Mouse (Mus musculus) erythroblast, adult 5-6 weeks (primary cell): ENCODE data around the gene Prdx2. TPM values are rescaled to one million over a fixed set of nuclear protein-coding genes. Genes with fewer than 3 reads are reported as not detected.

ENCODE experiments used
- ATAC-seq: replicated peaks from 2 replicates; pipeline ENCODE4 v1.8.0; 2016; ENCODE audit warnings: moderate number of reproducible peaks, mild to moderate bottlenecking, moderate TSS enrichment, inconsistent platforms; ENCODE audit not compliant: poor library complexity, low FRiP score, severe bottlenecking
- total RNA-seq, 2 experiments: library from RNA; stranded (forward) in 1 of 2; stranded (reverse) in 1 of 2; fragments of 150-400 nt in 1 of 2; fragments of 200-764, 138-1000 nt in 1 of 2; gene quantifications; 2 replicates each; pipeline versions ENCODE4 v1.2.3 to v1.2.4; 2015 to 2017; ENCODE audit warnings: low replicate concordance in 2 of 2

The Prdx2 gene
- total RNA-seq, 2 experiments from 2014 or later = 1,430 to 2,235 TPM

DNA sequence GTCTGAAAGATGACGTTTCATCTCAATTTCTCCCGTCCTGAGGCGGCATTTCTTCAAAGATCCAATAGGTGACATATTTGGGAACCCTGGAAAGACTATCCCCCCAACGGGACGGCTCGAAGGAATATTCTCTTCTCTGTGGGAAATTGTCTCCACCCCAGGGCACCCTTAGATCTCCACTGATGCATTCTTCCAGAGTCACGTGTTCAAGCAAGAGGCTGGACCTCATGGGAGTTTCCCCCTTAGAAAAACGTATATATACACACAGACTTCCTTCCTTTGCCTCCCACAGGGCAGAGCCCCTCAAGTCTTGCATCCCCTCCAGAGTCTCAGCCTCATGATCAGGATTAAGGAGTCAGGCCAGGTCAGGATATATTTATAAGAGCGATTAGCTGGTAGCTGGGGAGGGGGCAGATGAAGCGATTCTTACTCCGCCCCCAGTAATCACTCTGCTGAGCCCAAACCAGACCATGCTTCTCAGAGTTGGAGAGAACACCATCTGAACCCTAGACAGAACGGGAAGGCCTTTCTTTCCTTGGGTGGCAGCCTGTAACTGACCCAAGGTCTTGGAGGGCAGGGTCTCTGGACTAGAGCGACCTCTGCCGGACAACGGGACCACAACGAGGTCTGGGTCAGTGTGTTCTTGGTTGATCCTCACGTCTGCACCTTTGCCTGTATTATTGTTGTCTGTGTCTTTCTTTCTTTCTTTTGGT is 22.7 kb upstream of the Prdx2 start, which contains the start of gene Rtbdn:
Gene Rtbdn (plus strand): TSS at position 464 of the 713 bp plus-strand sequence.
- 0 out of 2 replicates have a peak, but pooled peaks have one; percentile 18 for ATAC-seq

DNA sequence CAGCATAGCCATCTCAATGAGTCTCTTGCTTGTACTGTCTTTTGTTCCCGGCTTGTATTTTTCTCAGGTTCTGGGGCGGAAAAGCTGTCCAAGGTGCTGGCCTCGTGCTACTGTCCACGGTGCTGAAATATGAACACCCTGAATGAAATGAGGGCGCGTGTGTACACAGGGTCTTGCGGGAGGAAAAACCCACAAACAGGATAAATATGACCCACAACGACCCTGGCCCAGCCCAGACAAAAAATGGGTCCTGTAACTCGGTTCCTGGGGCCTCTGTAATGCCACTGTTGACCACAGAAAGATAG is 22.2 kb upstream of the Prdx2 start:
- ATAC-seq = no peak

DNA sequence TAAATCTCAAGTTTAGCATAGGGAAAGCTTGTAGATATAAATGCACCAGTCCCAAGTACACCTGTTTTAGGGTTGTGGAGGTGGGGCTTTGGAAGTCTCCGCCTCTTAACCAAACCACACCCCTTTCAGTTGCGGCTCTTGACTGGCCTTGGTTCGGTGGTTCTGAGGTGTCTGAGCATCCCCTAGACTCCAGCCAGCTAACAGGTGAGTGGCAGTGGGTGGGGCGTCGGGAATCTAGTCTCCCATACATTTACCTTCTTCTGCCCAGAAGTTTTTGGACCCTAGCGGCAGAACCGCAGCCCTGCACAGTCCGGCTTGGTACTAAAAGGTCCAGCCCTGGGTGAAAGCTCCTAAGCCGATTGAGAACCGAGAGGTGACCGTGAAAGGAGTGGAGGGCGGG is 19.6 kb upstream of the Prdx2 start:
- ATAC-seq = no peak

DNA sequence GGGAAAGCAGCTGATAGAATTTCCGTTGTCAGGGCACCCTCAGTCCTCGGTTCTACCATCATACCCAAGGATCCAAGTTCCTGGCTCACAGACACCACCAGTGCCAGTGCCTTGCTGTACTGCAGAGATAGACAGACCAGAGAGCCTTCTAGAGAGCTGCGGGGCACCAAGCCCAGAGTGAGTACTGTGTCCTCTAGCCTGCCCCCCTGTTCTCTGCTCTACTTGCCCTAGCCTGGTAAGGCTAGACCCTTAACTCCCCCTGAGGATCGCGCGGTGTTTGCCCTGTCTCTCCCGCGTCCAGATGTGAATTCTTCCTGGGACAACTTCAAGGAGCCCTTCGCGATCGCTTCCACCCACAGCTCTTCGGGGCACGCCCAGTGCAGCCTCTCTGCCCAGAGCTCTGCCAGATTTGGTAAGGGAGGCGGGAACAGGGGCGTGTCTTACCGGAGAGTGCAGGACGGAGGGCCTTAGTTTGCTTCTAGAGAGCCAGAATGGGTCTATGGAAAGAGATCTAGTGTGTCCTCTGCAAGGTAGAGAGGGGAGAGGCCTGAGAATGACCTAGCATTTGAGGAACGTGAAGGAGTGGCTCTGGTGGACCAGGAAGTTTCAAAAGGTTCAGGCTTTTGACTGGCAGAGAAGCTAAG is 16.7 kb upstream of the Prdx2 start:
- ATAC-seq = peak; percentile 86

DNA sequence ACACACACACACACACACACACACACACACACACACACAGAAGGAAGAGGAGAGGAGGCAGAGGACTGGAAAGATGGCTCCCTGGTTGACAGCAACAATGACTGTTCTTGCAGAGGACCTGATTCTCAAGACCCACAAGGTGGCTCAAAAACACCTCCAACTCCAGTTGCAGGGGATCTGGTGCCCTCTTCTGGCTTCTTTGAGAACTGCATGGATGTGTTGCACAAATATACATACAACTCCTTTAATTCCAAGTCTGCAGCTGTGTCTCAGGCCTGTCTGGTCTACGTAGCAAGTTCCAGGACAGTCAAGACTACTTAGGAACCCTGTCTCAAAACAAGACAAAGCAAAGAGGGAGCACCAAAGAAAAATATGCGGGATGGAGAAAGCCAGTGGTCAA is 12.6 kb upstream of the Prdx2 start:
- ATAC-seq = peak; percentile 70

DNA sequence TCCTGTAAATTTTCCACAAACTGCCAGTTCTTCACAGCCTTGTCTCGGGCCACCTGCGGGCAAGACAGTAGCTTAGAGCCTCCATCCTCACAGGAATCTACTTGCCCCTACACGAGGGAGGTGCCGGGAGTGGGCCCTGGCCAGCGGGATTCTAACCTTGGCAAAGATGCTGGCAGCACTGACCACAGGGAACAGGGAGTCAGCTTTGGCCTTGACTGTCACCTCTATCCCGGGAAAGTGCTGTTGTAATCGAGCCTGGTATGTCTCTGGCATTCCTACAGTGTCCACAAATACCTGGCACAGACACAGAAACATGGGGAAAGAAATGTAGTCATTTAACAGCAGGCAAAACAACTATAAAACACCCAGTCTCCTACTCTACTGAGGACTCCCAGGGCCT is 9.6 kb upstream of the Prdx2 start:
- ATAC-seq = no peak

DNA sequence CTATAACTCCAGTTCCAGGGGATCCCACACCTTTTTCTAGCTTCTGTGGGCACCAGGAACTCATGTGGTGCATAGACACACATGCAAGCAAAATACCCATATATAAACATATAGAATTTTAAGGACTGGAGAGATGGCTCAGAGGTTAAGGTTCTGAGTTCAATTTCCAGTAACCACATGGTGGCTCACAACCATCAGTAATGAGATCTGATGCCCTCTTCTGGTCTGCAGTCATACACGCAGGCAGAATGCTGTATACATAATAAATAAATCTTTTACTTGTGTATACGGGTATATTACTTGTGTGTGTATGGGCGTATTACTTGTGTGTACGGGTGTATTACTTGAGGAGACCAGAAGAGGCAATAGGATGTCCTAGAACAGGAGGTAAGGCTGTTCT is 5.4 kb upstream of the Prdx2 start:
- no peak for ATAC-seq

DNA sequence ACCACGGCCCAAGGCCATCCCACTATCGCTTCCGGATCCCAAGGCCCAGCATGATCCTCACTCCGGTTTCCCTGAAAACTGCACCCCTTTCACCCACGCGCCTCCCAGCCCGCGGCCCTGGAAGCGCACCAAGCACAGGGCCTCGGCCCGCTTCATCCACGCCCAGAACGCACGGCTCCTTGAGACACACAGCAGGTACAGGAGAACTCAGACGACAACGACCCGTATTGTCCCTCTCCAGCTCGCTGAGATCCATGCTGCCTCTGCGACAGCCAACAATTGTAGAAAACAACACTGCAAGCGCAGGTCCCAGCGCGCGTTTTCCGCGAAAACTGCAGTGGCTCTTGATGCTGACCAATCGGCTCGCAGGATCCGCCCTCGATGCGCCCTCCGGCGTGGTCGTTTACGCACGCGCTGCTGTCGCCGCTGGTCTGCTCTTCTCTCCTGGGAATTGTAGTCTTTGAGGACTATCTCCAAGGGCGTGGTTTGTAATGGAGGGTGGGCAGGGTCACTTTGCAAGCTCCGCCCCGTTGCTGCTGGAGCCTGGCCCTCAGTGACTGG is 3.6 kb upstream of the Prdx2 start:
- peak; percentile 76 for ATAC-seq

DNA sequence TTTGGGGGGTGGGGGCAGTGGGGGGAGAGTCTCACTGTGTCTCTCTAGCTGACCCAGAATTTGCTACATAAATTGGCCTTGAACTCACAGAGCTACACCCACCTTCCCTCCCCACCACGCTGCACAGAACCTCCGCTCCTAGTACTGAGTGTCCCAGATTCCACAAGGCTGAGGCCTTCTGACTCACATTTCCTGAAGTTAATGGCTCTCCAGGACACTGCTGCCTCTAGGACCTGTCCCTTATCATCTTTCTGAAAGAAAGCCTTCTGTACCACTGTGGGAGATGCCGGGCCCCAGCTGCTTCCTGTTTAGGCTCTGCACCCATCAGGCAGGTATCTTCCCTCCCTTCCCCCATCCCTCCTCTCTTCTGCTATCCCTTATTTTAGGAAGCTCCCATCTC is 2.8 kb upstream of the Prdx2 start:
- ATAC-seq = no peak

DNA sequence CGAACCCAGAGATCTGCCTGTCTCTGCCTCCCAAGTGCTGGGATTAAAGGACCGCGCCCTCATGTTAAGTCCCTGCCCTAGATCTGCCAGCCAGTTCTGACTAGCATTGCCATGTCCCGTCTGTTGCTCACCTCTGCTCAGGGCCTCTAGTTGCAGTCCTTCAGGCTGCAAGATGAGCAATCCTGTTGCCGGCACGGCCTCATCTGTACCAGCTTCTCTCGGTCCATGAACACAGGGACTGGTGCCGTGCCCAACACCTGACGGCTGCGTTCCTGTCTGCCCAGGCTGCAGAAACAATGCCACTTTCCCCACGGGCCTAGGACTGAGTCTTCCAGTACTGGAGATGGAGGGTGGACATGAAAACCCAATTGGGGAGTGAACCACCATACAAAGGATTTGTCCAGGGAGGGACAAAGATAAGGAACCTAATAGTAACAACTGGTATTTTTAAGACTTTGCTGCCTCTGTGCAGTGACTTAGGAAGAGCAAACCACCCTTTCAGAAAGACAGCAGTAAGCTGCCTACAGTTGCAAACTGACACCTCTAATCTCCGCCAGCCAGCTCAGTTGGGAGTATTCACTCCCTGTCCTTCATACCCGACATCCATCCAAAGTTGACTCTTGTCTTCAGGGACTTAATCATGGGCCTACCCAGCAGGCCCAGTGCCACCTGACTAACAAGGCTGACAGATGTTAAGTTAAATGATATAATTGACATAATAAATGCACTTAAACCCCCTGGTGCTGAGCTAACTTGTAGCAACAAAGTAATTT is 1.7 kb upstream of the Prdx2 start:
- ATAC-seq = no peak

DNA sequence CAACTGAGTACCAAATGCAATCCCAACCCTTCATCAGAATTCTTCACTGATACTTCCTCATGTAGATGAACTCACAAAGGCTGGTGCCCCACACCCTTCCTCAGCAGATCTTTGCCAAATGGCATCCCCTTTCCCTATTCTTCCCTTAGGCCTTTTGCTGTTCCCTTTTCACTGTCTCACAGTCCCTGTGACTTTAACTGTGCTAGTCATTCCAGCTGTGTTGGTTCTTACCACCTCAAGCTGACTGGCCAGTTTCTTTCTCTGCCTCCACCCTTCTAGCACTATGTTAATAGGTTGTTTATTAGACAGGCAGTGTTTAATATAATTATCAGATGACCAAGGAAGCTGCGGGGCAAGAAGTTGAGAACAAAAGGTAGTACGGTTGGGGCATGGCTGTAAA is 737 bp upstream of the Prdx2 start:
- no peak for ATAC-seq

DNA sequence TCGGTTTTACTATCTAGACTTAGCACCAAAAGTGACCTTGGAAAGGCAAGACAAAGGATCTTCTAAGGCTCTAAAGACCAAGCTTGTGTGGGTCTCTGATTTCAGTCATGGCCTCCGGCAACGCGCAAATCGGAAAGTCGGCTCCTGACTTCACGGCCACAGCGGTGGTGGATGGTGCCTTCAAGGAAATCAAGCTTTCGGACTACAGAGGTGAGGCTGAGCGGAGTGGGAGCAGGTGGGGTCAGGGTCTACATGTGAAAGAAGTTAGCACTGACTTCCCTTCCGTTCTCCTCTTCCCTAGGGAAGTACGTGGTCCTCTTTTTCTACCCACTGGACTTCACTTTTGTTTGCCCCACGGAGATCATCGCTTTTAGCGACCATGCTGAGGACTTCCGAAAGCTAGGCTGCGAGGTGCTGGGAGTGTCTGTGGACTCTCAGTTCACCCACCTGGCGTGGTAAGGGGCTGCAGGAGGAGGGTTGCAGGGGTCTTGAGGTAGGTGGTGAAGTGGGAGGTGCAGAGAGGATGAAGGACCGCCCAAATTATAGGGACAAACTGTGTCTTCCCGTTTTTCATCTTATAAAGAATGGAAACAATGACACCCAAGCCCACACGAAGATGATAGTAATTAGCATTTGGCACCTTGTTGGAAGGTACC is 876 bp downstream of the Prdx2 start:
- ATAC-seq = no peak

DNA sequence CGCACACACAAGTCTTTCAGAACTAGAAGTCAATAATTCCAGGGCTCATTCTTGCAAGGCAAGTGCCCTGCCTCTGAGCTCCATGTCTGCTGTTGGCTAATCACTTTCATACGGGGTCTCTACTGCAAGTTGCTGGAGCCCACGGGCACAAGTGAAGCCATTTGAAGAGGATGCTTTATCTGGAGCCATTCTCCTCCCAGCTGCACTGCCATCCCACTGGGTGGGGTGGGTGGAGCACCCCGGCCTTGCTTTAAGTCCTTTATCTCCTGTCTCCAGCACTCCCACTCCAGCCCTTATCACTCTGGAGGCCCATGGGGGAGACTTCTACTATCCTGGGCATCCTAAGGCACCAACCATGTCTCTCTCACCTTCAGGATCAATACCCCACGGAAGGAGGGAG is 1.5 kb downstream of the Prdx2 start:
- ATAC-seq = peak; percentile 60

DNA sequence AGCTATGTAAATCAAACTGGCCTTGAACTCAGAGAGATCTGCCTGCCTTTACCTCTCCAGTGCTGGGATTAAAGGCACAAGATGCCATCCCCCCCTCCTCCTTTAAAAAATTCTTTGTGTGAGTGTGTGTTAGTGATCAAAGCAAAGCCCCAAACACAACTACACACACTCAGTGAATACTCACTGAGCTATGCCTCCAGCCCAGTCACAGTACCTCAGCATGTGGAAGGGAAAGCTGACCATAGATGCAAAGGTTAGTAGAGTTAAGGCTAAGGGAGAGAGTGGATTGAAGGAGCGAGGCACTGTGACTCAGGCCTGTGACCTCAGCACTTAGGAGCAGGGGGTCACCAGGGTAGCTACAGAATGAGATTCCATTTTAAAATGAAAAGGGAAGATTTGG is 3.7 kb downstream of the Prdx2 start:
- no peak for ATAC-seq

DNA sequence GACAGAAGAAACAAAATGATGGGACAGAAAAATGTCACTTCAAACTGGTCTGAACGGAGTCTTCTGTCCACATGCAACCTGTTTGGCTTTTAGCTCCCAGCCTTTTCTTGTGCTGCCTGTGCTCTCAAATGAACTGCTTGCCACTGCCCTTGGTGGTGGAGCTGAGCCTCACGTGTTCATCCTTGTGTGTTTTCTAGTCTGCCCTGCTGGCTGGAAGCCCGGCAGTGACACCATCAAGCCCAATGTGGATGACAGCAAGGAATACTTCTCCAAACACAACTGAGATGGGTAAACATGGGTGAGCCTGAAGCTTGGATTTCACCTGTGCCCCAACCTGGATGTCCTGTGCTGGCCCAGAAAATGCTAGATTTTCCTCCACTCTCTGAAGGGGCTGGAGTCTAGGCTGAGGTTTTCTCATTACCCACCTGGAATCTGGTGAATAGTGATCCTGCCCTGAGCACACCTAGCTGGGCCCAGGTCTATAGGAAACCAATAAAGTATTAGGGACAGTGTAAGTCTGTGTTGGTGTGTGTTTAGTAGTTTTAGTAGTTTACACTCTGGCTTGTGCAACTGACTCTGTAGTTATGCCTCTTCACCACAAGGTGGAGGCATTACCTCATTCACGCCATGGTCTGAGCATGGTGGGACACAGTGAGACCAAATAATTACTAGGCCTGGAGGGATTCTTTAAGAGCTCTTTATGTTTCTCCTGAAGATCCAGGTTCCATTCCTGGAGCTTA is 4.6 kb downstream of the Prdx2 start:
- 0 out of 2 replicates have a peak, but pooled peaks have one; percentile 18 for ATAC-seq

DNA sequence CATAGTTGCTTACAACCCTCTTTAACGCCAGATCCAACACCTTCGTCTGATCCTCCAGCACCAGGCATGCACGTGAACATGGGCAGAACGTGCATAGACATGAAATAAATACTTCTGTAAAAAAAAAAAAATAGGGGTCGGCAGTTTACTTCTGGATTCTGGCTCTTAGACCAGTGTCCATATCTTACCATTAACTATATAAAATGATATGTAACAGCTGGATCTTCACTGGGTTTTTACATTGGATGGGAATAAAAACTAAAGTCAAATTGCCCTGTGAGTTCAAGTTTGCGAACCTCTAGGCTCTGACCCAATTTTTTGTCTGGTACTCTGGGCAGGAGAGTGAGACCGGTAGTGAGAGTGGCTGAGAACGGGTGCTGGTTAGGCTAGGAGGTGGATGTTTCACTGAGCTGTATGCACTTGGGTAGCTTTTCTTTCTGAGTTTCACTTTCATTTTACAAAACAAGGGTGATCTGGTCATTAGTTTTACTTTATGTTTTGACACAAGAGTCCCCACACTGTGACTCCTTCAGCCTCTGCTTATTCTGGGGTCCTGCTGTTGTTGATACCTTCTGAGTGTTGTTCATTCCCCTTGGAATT is 5.3 kb downstream of the Prdx2 start:
- no peak for ATAC-seq

DNA sequence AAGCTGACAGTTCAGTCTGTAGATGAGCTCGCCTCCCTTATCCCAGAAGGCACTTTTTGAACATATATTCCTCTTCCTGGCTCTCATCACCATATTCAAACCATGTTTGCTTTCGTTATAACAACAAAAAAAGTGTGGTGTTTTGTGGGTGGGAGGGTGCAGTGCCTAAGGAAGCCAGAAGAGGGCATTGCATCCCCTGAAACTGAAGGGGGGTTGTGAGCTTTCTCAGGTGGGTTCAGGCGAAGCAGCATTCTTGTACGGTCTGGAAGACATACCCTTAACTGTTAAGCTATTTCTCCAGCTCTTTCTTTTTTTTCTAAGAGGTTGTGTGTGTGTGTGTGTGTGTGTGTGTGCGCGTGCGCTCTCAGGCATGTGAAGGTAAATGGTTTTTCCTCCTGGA is 6.0 kb downstream of the Prdx2 start:
- no peak for ATAC-seq

DNA sequence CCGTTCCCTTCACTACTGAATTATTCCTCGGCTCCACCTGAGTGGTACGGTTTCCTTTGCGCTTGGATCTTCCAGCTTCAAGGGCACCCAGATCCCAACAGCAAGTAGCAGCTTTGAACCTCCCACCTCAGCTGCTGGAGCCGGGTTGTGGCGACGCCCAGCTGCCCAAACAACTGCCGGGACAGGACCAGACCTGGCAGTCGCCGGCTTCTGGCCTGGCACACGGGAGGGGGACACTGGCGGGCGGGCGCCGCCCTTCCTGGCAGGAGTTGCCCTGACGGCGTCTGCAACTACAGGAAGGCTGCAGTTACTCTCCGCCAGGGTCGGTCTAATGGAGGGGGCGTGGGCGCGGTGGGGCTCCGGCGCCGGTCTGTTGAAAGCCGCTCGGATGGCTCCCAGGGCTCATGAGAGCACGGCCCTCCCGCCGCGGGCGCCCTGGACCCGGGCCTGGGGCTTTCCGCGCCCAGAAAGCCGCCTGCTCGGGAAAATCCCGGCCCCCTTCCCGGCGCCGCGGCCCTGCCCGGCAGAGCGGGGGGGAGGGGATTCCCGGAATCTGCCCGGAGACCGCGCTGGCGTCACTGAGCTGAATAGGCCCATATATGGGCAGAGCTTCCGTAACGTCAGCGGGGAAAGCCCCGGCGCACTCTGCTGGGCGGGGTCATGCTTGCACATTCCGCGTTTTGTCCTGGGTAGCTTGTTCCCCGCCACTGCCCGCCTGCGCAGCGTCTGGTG is 6.8 kb downstream of the Prdx2 start:
- peak; percentile 61 for ATAC-seq
